Mouse (Mus musculus): ENCODE data around the gene Myo10.

GRCm38 (mm10) chr15:25720263-25720662 lies 97.9 kb downstream of the Myo10 start:
- no peak for TF ChIP-seq POLR2A (IDR thresholded peaks at IDR 0.05; ENCODE audit: low read depth, low read length)
- no peak for TF ChIP-seq CTCF (conservative IDR thresholded peaks at IDR 0.05; ENCODE audit: insufficient read depth, insufficient read length, low read depth, low read length)

Data from kidney, adult 2 months (tissue).